Mouse (Mus musculus): ENCODE results near the gene Rab3c. TPM values are rescaled to one million over a fixed set of nuclear protein-coding genes. Genes with fewer than 3 reads are reported as not detected.

Rab3c gene
- polyA plus RNA-seq, 1 experiment from 2014 or later = 177 TPM

DNA sequence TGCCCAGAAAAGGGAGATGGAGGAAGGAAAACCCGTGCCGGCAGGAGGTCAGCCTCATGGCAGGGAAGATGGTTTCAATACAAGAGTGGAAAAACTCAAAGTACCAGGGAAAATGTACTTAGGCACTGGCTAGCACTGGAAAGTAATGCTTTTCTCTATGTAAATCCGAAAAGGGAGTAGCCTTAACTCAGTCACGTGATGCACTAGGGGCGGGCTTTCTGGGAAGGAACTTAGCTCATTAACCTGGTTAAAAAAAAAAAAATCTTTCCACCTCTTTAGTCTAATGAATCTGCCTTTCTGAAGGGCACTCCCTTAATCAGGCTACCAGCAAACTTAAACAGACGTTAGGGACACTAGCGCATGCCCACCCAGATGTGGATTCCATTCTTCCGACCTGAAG is 249.7 kb downstream of the Rab3c start:
- WGBS = 86% methylated on average over 8 of the region's 8 CpGs
- DNase-seq (ENCODE audit: low spot score) (no peak), ATAC-seq (ENCODE audit: low FRiP score) (no peak)
- H3K9me3 ChIP-seq (ENCODE audit: control insufficient read depth, low read length) = no peaks in the 10 kb centered on the region
- no peak overlapping the region for H3K9ac ChIP-seq
- no peaks in the 10 kb centered on the region for H3K36me3 ChIP-seq (replicated peaks; ENCODE audit: control insufficient read depth, insufficient read depth)
- no peak overlapping the region for H3K4me2 ChIP-seq (replicated peaks)
- no peak overlapping the region for H3K27ac ChIP-seq
- no peak overlapping the region for H3K4me3 ChIP-seq (replicated peaks; ENCODE audit: low read length)
- H3K4me1 ChIP-seq (replicated peaks; ENCODE audit: control insufficient read depth, insufficient read depth, low read length) = no peaks in the 10 kb centered on the region
- no peaks in the 10 kb centered on the region for H3K27me3 ChIP-seq (ENCODE audit: control insufficient read depth, insufficient read depth, low read length)

DNA sequence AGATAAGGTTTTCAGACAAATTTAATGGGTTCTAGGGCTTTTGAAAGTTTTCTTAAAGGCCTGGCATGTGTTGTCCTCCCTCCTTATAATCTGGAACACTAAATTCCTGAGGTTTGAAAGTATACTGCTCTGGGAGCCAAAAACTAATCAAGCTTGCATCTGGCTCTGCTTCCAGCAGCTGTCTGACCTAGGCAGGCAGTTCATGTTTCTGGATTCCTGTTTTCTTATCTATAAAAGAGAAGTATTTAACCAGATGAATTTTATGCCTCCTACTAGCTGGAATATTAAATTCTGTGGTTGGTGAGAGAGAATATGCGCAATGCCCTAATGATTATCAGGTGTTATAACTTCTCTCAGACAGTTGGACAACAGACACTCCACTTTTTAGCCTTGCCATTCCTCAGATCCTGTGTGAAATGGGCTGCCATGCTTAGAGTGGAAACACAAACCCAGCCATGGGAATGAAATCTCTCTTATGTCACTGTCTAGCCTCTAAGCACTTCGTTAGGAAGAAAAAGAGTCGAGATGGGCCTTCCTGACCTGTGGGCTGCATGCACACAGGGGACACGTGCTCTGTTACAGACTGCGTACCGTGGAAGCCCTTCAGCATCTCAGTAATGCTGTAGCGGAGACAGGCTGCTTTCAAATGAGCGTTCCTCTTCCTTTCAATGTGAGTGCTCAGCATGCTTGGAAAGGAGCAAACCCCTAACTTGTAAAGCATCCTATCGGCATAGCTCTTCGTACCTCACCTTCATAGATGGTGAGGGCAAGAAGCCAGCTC is 256.2 kb downstream of the Rab3c start:
- DNase-seq (ENCODE audit: low spot score) = no peak
- no peaks in the 10 kb centered on the region for H3K36me3 ChIP-seq (replicated peaks; ENCODE audit: control insufficient read depth, insufficient read depth)
- H3K4me3 ChIP-seq (replicated peaks; ENCODE audit: low read length) = no peak overlapping the region
- no peaks in the 10 kb centered on the region for H3K27me3 ChIP-seq (ENCODE audit: control insufficient read depth, insufficient read depth, low read length)
- peaks cover 6% of the 10 kb centered on the region; the same call in 1 of the 2 replicates for H3K4me1 ChIP-seq (replicated peaks; ENCODE audit: control insufficient read depth, insufficient read depth, low read length)
- 82% methylated on average over 10 of the region's 10 CpGs for WGBS
- no peak overlapping the region for H3K4me2 ChIP-seq (replicated peaks)
- no peaks in the 10 kb centered on the region for H3K9me3 ChIP-seq (ENCODE audit: control insufficient read depth, low read length)
- no peak overlapping the region for H3K9ac ChIP-seq
- H3K27ac ChIP-seq = no peak overlapping the region
- no peak for ATAC-seq (ENCODE audit: low FRiP score)

DNA sequence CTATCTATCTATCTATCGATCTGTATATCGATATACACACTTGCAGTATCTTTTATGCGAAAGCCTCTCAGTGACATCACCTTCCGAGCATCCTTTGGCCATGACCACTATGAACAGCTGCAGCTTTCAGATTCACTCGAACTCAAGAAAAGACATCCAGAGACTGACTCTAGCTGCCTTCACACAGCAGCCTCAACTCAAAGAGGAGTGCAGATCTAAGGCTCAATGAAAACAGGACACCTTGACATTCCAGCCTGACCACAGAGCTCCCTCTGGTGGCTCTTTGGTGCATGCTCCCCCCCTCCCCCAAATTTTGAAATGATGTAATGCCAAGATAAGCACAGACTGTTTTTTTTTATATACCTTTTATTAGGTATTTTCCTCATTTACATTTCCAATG is 257.8 kb downstream of the Rab3c start:
- WGBS = 82% methylated on average over 5 of the region's 5 CpGs
- Histone ChIP-seq H3K9ac (no peak overlapping the region), H3K27ac (no peak overlapping the region), H3K4me2 (replicated peaks) (no peak overlapping the region), H3K9me3 (ENCODE audit: control insufficient read depth, low read length) (no peaks in the 10 kb centered on the region), H3K36me3 (replicated peaks; ENCODE audit: control insufficient read depth, insufficient read depth) (no peaks in the 10 kb centered on the region), H3K27me3 (ENCODE audit: control insufficient read depth, insufficient read depth, low read length) (no peaks in the 10 kb centered on the region), H3K4me1 (replicated peaks; ENCODE audit: control insufficient read depth, insufficient read depth, low read length) (peaks cover 14% of the 10 kb centered on the region; the same call in 1 of the 2 replicates), H3K4me3 (replicated peaks; ENCODE audit: low read length) (no peak overlapping the region)
- ATAC-seq (ENCODE audit: low FRiP score) = no peak
- peak; percentile 73 for DNase-seq (ENCODE audit: low spot score)

DNA sequence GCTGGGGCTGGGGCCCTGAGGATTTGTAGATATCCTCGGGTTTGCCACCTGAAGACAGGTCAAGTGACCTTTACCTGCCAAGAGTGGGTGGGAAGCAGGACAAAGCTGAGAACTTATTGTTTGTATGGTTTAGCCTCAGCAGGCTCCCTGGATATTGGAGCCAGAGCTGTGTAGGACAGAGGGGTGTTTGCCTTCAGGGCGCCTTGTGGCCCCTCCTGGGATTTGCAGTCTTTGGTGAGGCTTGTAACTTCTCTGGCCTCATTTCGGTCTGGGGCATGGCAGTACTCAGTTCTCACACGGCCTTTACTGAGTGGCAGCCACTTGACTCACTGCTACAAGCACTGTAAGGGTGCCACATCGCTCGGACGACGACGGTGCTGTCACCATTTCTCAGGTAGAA is 261.0 kb downstream of the Rab3c start:
- Histone ChIP-seq H3K27me3 (ENCODE audit: control insufficient read depth, insufficient read depth, low read length) (no peaks in the 10 kb centered on the region), H3K4me1 (replicated peaks; ENCODE audit: control insufficient read depth, insufficient read depth, low read length) (peaks cover 14% of the 10 kb centered on the region; the same call in 1 of the 2 replicates), H3K4me3 (replicated peaks; ENCODE audit: low read length) (no peak overlapping the region), H3K36me3 (replicated peaks; ENCODE audit: control insufficient read depth, insufficient read depth) (no peaks in the 10 kb centered on the region), H3K9ac (peak overlapping the region; percentile 63), H3K27ac (peak overlapping the region; percentile 83), H3K9me3 (ENCODE audit: control insufficient read depth, low read length) (no peaks in the 10 kb centered on the region), H3K4me2 (replicated peaks) (peak overlapping the region; percentile 68)
- DNase-seq (ENCODE audit: low spot score) = no peak
- ATAC-seq (ENCODE audit: low FRiP score) = peak; percentile 26
- 24% methylated on average over 9 of the region's 9 CpGs for WGBS

DNA sequence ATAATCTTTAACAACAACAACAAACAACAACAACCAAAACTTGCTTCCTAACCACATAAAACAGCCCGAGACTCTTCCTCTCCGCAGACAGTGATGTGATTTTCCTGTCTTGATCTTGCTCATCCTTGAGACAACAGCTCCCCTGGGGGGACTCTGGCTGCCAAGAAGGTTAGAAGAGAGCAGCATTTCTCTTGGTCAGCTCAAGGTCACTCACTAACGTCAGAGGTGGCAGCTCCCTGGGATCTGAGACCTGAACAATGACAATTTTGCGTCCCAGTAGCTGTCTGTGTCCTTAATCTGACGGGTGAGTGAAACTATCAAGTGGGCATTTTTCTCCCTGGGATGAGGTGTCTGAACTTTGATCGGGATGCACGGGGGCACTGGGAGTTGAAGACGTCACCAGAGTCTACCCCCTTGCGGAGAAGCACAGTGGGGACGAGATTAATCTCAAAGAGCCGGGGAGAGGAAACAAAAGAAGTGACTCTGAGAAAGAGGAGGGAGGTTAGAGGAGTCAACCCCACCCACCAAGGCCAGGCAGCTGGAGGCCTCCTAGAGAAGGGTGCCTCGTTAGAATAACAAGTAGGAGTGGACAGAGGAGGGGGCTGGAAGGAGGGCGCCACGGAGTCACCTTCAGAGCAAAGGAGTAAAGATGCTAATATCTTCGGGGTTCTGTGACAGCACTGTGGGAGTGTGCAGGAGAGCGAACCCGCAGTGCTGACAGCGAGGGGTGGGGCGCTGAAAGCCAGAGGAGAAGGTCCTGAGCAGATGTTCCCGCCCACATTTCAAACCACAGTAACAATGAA is 261.7 kb downstream of the Rab3c start:
- Histone ChIP-seq H3K36me3 (replicated peaks; ENCODE audit: control insufficient read depth, insufficient read depth) (no peaks in the 10 kb centered on the region), H3K9me3 (ENCODE audit: control insufficient read depth, low read length) (no peaks in the 10 kb centered on the region), H3K4me2 (replicated peaks) (peak overlapping the region; percentile 68), H3K27me3 (ENCODE audit: control insufficient read depth, insufficient read depth, low read length) (no peaks in the 10 kb centered on the region), H3K9ac (peak overlapping the region; percentile 63), H3K4me1 (replicated peaks; ENCODE audit: control insufficient read depth, insufficient read depth, low read length) (peaks cover 14% of the 10 kb centered on the region; the same call in 1 of the 2 replicates), H3K27ac (peak overlapping the region; percentile 83), H3K4me3 (replicated peaks; ENCODE audit: low read length) (peak overlapping the region; percentile 27)
- WGBS = under 1% methylated on average over 18 of the region's 20 CpGs
- ATAC-seq (ENCODE audit: low FRiP score) = peak; percentile 63
- DNase-seq (ENCODE audit: low spot score) = peak; percentile 61

DNA sequence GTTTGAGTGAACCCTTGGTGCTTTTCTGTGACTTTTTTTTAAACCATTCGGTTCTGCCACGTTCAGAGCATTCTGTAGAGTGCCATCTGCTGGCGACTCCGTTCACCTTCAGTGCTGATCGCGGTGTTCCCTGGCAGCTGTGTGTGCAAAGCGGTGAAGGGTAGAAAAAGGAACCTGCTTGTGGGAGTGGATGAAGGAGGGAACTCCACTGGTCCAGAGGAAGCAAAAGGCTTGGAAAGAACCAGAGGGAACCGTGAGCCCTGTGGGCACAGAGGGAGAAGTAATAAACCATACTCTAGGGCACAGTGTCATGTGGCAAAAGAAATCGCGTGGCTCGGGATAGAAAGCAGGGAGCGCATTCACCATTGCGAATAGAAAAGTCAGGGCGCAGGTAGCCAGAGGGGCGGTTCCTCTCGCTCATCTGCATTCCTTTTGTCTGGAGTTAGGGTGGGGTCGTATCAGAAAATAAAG is 262.3 kb downstream of the Rab3c start:
- H3K9ac ChIP-seq = peak overlapping the region; percentile 63
- ATAC-seq (ENCODE audit: low FRiP score) = peak; percentile 76
- peaks cover 14% of the 10 kb centered on the region; the same call in 1 of the 2 replicates for H3K4me1 ChIP-seq (replicated peaks; ENCODE audit: control insufficient read depth, insufficient read depth, low read length)
- WGBS = under 1% methylated on average over 17 of the region's 17 CpGs
- H3K27me3 ChIP-seq (ENCODE audit: control insufficient read depth, insufficient read depth, low read length) = no peaks in the 10 kb centered on the region
- peak overlapping the region; percentile 27 for H3K4me3 ChIP-seq (replicated peaks; ENCODE audit: low read length)
- no peaks in the 10 kb centered on the region for H3K36me3 ChIP-seq (replicated peaks; ENCODE audit: control insufficient read depth, insufficient read depth)
- peak overlapping the region; percentile 83 for H3K27ac ChIP-seq
- H3K9me3 ChIP-seq (ENCODE audit: control insufficient read depth, low read length) = no peaks in the 10 kb centered on the region
- H3K4me2 ChIP-seq (replicated peaks) = peak overlapping the region; percentile 68
- peak; percentile 92 for DNase-seq (ENCODE audit: low spot score)

DNA sequence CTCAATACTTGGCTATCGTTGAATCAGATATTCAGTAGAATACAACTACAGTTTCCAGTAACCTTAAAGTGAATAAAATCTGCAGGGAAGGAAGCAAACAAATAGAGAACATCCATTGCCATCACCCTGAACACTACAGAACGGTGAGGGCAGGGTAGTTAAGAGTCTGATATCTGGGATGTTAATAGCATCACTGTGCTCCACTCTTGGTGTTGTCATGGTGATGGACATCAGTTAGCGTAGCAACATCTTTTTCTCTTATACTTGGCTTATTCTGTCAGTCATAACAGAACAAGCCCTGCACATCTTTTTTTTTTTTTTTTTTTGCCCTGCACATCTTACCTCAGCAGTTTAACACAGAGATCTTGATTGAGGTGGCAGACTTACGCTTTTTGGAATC is 268.8 kb downstream of the Rab3c start:
- Histone ChIP-seq H3K9me3 (ENCODE audit: control insufficient read depth, low read length) (no peaks in the 10 kb centered on the region), H3K27me3 (ENCODE audit: control insufficient read depth, insufficient read depth, low read length) (no peaks in the 10 kb centered on the region), H3K4me2 (replicated peaks) (no peak overlapping the region), H3K9ac (no peak overlapping the region), H3K4me3 (replicated peaks; ENCODE audit: low read length) (no peak overlapping the region), H3K4me1 (replicated peaks; ENCODE audit: control insufficient read depth, insufficient read depth, low read length) (peaks cover 21% of the 10 kb centered on the region), H3K27ac (no peak overlapping the region), H3K36me3 (replicated peaks; ENCODE audit: control insufficient read depth, insufficient read depth) (no peaks in the 10 kb centered on the region)
- DNase-seq (ENCODE audit: low spot score) = no peak
- ATAC-seq (ENCODE audit: low FRiP score) = no peak
- 69% methylated on average over 4 of the region's 4 CpGs for WGBS

DNA sequence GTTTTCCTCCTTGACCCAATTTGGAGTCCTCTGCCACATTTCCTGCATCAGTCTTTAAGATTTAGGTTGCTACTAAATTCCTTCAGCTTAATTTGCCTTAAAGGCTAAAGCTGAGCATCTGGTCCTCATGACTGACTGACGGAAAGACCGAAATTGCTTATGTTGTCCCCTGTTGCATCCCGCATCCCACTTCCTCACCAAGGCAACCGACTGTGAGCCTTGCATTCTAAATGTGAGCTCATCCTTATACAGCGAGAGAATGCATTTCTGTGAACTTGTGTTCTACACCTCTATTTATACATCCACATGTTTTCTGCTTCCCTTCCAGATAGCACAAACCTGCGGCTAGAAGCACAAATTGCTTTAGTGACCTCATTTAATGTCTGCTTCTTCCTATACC is 269.9 kb downstream of the Rab3c start:
- Histone ChIP-seq H3K9me3 (ENCODE audit: control insufficient read depth, low read length) (no peaks in the 10 kb centered on the region), H3K9ac (no peak overlapping the region), H3K4me2 (replicated peaks) (no peak overlapping the region), H3K27ac (no peak overlapping the region), H3K4me1 (replicated peaks; ENCODE audit: control insufficient read depth, insufficient read depth, low read length) (peaks cover 21% of the 10 kb centered on the region), H3K36me3 (replicated peaks; ENCODE audit: control insufficient read depth, insufficient read depth) (no peaks in the 10 kb centered on the region), H3K27me3 (ENCODE audit: control insufficient read depth, insufficient read depth, low read length) (no peaks in the 10 kb centered on the region), H3K4me3 (replicated peaks; ENCODE audit: low read length) (no peak overlapping the region)
- no peak for ATAC-seq (ENCODE audit: low FRiP score)
- 42% methylated on average over 6 of the region's 6 CpGs for WGBS
- no peak for DNase-seq (ENCODE audit: low spot score)

DNA sequence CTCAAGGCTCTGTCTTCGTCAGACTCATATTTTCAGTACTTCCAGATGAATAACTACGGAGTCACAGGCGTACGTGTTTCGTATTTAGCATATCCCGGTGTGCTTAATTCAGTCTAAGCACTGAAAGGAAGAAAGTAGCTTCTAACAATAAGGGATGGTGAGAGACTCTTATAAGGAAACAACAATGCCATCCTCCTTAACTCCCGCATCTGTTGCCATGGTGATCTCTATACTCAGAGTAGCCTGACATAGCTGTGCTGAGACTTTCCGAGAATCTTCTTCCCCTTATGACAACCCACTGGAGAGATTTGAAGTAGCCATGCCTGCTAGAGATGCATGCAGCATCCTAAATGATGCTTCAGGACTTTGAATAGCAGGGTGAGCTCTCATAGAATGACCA is 272.3 kb downstream of the Rab3c start:
- H3K4me2 ChIP-seq (replicated peaks) = peak overlapping the region; percentile 27
- H3K27ac ChIP-seq = peak overlapping the region; percentile 77
- no peaks in the 10 kb centered on the region for H3K36me3 ChIP-seq (replicated peaks; ENCODE audit: control insufficient read depth, insufficient read depth)
- H3K27me3 ChIP-seq (ENCODE audit: control insufficient read depth, insufficient read depth, low read length) = no peaks in the 10 kb centered on the region
- 0 out of 2 replicates have a peak overlapping the region, but pooled peaks have one; percentile 20 for H3K9ac ChIP-seq
- H3K4me1 ChIP-seq (replicated peaks; ENCODE audit: control insufficient read depth, insufficient read depth, low read length) = peaks cover 21% of the 10 kb centered on the region
- H3K4me3 ChIP-seq (replicated peaks; ENCODE audit: low read length) = no peak overlapping the region
- DNase-seq (ENCODE audit: low spot score) = peak; percentile 72
- WGBS = 15% methylated on average over 8 of the region's 8 CpGs
- peak; percentile 80 for ATAC-seq (ENCODE audit: low FRiP score)
- H3K9me3 ChIP-seq (ENCODE audit: control insufficient read depth, low read length) = no peaks in the 10 kb centered on the region
